Mouse (Mus musculus): Measurements from ENCODE around the gene Atp5e.

Atp5e gene

GRCm38 (mm10) chr2:174415001-174415730 is 48.7 kb downstream of the Atp5e start:
- no peak for DNase-seq (ENCODE audit: low spot score in 2 of 2)

- no peak for DNase-seq (ENCODE audit: low spot score in 2 of 2)
Observed at GRCm38 (mm10) chr2:174413127-174413526, 50.8 kb downstream of the Atp5e start.

Data from spleen, postnatal 36 days (tissue).